Mouse (Mus musculus) intestine, embryonic 14.5 days (tissue): ENCODE data around the gene Chrnb4. TPM values are rescaled to one million over a fixed set of nuclear protein-coding genes. Genes with fewer than 3 reads are reported as not detected.

Source experiments
- ATAC-seq: fragments of 200-750 bp; cut with Nextera tagmentation; replicated peaks from 2 replicates; pipeline ENCODE4 v1.8.0; 2017; ENCODE audit warnings: low read depth, moderate number of reproducible peaks, moderate TSS enrichment, moderate library complexity; ENCODE audit not compliant: low FRiP score, low TSS enrichment
- DNase-seq: peaks from one replicate; pipeline ENCODE4 v3.0.0-alpha.2; 2018; ENCODE audit warnings: low spot score
- H3K27ac ChIP-seq: fragments of 300-500 bp; sonication (generic); 2 replicates; pipeline ENCODE4 v1.5.1; 2014; ENCODE audit warnings: low read depth, mild to moderate bottlenecking, control low read depth
- H3K27me3 ChIP-seq: fragments of 300-500 bp; sonication (generic); replicated peaks from 2 replicates; pipeline ENCODE4 v1.6.1; 2014; ENCODE audit warnings: low read length, control low read depth; ENCODE audit not compliant: control insufficient read depth, insufficient read depth
- H3K36me3 ChIP-seq: fragments of 300-500 bp; sonication (generic); 2 replicates; pipeline ENCODE4 v1.6.1; 2014; ENCODE audit warnings: low read length, control low read depth; ENCODE audit not compliant: control insufficient read depth, insufficient read depth
- H3K4me1 ChIP-seq: fragments of 300-500 bp; sonication (generic); replicated peaks from 2 replicates; pipeline ENCODE4 v1.6.1; 2014; ENCODE audit warnings: low read length, control low read depth, mixed read lengths; ENCODE audit not compliant: control insufficient read depth, insufficient read depth
- H3K4me2 ChIP-seq: fragments of 300-500 bp; sonication (generic); 2 replicates; pipeline ENCODE4 v1.6.1; 2014; ENCODE audit warnings: low read length
- H3K4me3 ChIP-seq: fragments of 300-500 bp; sonication (generic); 2 replicates; pipeline ENCODE4 v1.5.1; 2014; ENCODE audit warnings: low read depth, low read length, control low read depth, mixed read lengths
- H3K9ac ChIP-seq: fragments of 300-500 bp; sonication (generic); 2 replicates; pipeline ENCODE4 v1.6.1; 2014; ENCODE audit warnings: mild to moderate bottlenecking, low read length
- H3K9me3 ChIP-seq: fragments of 300-500 bp; sonication (generic); 2 replicates; pipeline ENCODE4 v1.6.1; 2016; ENCODE audit warnings: low read length, control low read depth; ENCODE audit not compliant: control insufficient read depth
- WGBS: fragments of 180-500 bp; shearing (Covaris S2); extraction: QIAGEN DNeasy Blood & Tissue Kit; methylation state at CpG from one replicate; pipeline ENCODE4 v1.1.7; 2014; 5-methylcytosine and 5-hydroxymethylcytosine counted together
- polyA plus RNA-seq: library from polyadenylated mRNA; unstranded; fragments of >200 nt; fragmentation: Nextera tagmentation; extraction: Ambion mirVana; gene quantifications from 2 replicates; pipeline ENCODE4 v1.2.1, GENCODE M21; 2014

Chrnb4 gene
- polyA plus RNA-seq, 1 experiment from 2014 or later = 11.9 TPM

- WGBS = 64% methylated on average over 4 of the region's 4 CpGs
- H3K36me3 ChIP-seq = no peaks in the 10 kb centered on the region
- no peak overlapping the region for H3K9ac ChIP-seq
- no peak overlapping the region for H3K4me2 ChIP-seq
- H3K4me1 ChIP-seq = no peaks in the 10 kb centered on the region
- no peak overlapping the region for H3K4me3 ChIP-seq
- H3K27ac ChIP-seq = no peak overlapping the region
- H3K27me3 ChIP-seq = no peaks in the 10 kb centered on the region
- H3K9me3 ChIP-seq = no peaks in the 10 kb centered on the region
- DNase-seq (no peak), ATAC-seq (no peak)
These were observed 45.0 kb downstream of the Chrnb4 start for GRCm38 (mm10) chr9:55003609-55004008.

GRCm38 (mm10) chr9:54995645-54996044 lies 52.9 kb downstream of the Chrnb4 start:
- no peaks in the 10 kb centered on the region for H3K9me3 ChIP-seq
- WGBS = 69% methylated on average over 3 of the region's 3 CpGs
- no peak overlapping the region for H3K4me2 ChIP-seq
- no peaks in the 10 kb centered on the region for H3K27me3 ChIP-seq
- no peak for ATAC-seq
- no peaks in the 10 kb centered on the region for H3K4me1 ChIP-seq
- no peak overlapping the region for H3K4me3 ChIP-seq
- H3K9ac ChIP-seq = no peak overlapping the region
- DNase-seq = no peak
- H3K27ac ChIP-seq = no peak overlapping the region
- H3K36me3 ChIP-seq = no peaks in the 10 kb centered on the region

- no peaks in the 10 kb centered on the region for H3K9me3 ChIP-seq
- H3K4me3 ChIP-seq = no peak overlapping the region
- H3K4me2 ChIP-seq = no peak overlapping the region
- no peaks in the 10 kb centered on the region for H3K27me3 ChIP-seq
- H3K4me1 ChIP-seq = no peaks in the 10 kb centered on the region
- H3K9ac ChIP-seq = no peak overlapping the region
- H3K27ac ChIP-seq = no peak overlapping the region
- ATAC-seq (no peak), DNase-seq (peak; percentile 16)
- 60% methylated on average over 3 of the region's 3 CpGs for WGBS
- H3K36me3 ChIP-seq = no peaks in the 10 kb centered on the region
These were observed 54.2 kb downstream of the Chrnb4 start for GRCm38 (mm10) chr9:54994381-54994780.

GRCm38 (mm10) chr9:54990362-54990761 lies 58.2 kb downstream of the Chrnb4 start:
- no peak overlapping the region for H3K4me2 ChIP-seq
- H3K9ac ChIP-seq = no peak overlapping the region
- 77% methylated on average over 3 of the region's 3 CpGs for WGBS
- no peak for ATAC-seq
- no peaks in the 10 kb centered on the region for H3K4me1 ChIP-seq
- no peak overlapping the region for H3K4me3 ChIP-seq
- no peaks in the 10 kb centered on the region for H3K9me3 ChIP-seq
- no peaks in the 10 kb centered on the region for H3K27me3 ChIP-seq
- DNase-seq = no peak
- no peak overlapping the region for H3K27ac ChIP-seq
- no peaks in the 10 kb centered on the region for H3K36me3 ChIP-seq

- Histone ChIP-seq H3K27ac (no peak overlapping the region), H3K4me3 (peak overlapping the region; percentile 50; the same call in 1 of the 2 replicates), H3K27me3 (peaks cover 43% of the 10 kb centered on the region), H3K4me2 (peak overlapping the region; percentile 77), H3K4me1 (peaks cover 8% of the 10 kb centered on the region; the same call in 1 of the 2 replicates), H3K36me3 (no peaks in the 10 kb centered on the region), H3K9me3 (no peaks in the 10 kb centered on the region), H3K9ac (no peak overlapping the region)
- DNase-seq (peak; percentile 49), ATAC-seq (no peak)
- WGBS = 9% methylated on average over 7 of the region's 7 CpGs
These were observed 66.2 kb downstream of the Chrnb4 start for GRCm38 (mm10) chr9:54982401-54982800.

GRCm38 (mm10) chr9:54981291-54982191 lies 67.0 kb downstream of the Chrnb4 start:
- DNase-seq = peak; percentile 81
- peak overlapping the region; percentile 77 for H3K4me2 ChIP-seq
- under 1% methylated on average over 82 of the region's 85 CpGs for WGBS

GRCm38 (mm10) chr9:54980674-54981073 lies 67.9 kb downstream of the Chrnb4 start, which contains the start of gene Chrna5:
Gene Chrna5, plus strand, starts transcription at chr9:54980880.
- ATAC-seq (no peak), DNase-seq (no peak)
- 62% methylated on average over 8 of the region's 8 CpGs for WGBS
- Histone ChIP-seq H3K4me3 (peak within 1 kb of the TSS; percentile 50), H3K4me2 (peak within 1 kb of the TSS; percentile 77), H3K9ac (peak within 1 kb of the TSS; percentile 29; the same call in 1 of the 2 replicates), H3K27me3 (peaks cover 46% of the 10 kb centered on the region), H3K27ac (no peak within 1 kb of the TSS), H3K4me1 (peaks cover 8% of the 10 kb centered on the region; the same call in 1 of the 2 replicates), H3K36me3 (no peaks in the 10 kb centered on the region), H3K9me3 (no peaks in the 10 kb centered on the region)

More at GRCm38 (mm10) chr9:54981291-54982191, 67.0 kb downstream of the Chrnb4 start:
- ATAC-seq = peak; percentile 90
- peak overlapping the region; percentile 29 for H3K9ac ChIP-seq
- H3K9me3 ChIP-seq = no peaks in the 10 kb centered on the region
- H3K4me1 ChIP-seq = peaks cover 8% of the 10 kb centered on the region; the same call in 1 of the 2 replicates
- peaks cover 46% of the 10 kb centered on the region for H3K27me3 ChIP-seq
- H3K27ac ChIP-seq = no peak overlapping the region
- H3K36me3 ChIP-seq = no peaks in the 10 kb centered on the region
- H3K4me3 ChIP-seq = peak overlapping the region; percentile 50
